ENCODE assay signal across 14 mouse cellular contexts in genomic region chr4:22491813-22492160, GRCm38 (mm10). TPM values are rescaled to one million over a fixed set of nuclear protein-coding genes. Genes with fewer than 3 reads are reported as not detected.
DNase-seq lines count a peak whose midpoint lies in the region; ATAC-seq and TF ChIP-seq lines count a peak whose summit lies in the region.
"Had no signal": no experiment of that assay in that cellular context is flagged by ENCODE, and none has a peak within 500 bp of the region (broad histone marks: within the 10 kb centered on the region; RNA-seq: fewer than 3 reads in every experiment).

No protein-coding gene starts in this region.

- no peaks in the 10 kb centered on the region for H3K36me3 ChIP-seq in forebrain, embryonic 13.5 days (ENCODE audit: poor library complexity, severe bottlenecking)
- H3K36me3 ChIP-seq in limb, embryonic 14.5 days (ENCODE audit: control insufficient read depth, insufficient read depth, low read length), result no peaks in the 10 kb centered on the region

- TF ChIP-seq POLR2A in limb, embryonic 14.5 days (IDR thresholded peaks at IDR 0.05; ENCODE audit: borderline replicate concordance, extremely low read depth, insufficient read depth, insufficient read length), result no peak

- ATAC-seq in forebrain, embryonic 13.5 days, result no peak
- no peak for ATAC-seq in limb, embryonic 14.5 days (ENCODE audit: low FRiP score, low read depth)
- ATAC-seq: intestine, embryonic 16.5 days had no signal

- H3K4me1 ChIP-seq in forebrain, embryonic 13.5 days, result peaks cover 58% of the 10 kb centered on the region
- H3K4me1 ChIP-seq in limb, embryonic 14.5 days (ENCODE audit: control insufficient read depth, insufficient read depth, low read length), result peaks cover 29% of the 10 kb centered on the region

- H3K4me3 ChIP-seq in forebrain, embryonic 13.5 days, result peak overlapping the region; percentile 94
- no peak overlapping the region for H3K4me3 ChIP-seq in limb, embryonic 14.5 days (replicated peaks; ENCODE audit: low read length)

- H3K9me3 ChIP-seq in forebrain, embryonic 13.5 days (replicated peaks), result no peaks in the 10 kb centered on the region
- no peaks in the 10 kb centered on the region for H3K9me3 ChIP-seq in limb, embryonic 14.5 days (ENCODE audit: control insufficient read depth, low read length)

- H3K27me3 ChIP-seq in forebrain, embryonic 13.5 days, result peaks cover 14% of the 10 kb centered on the region
- H3K27me3 ChIP-seq in limb, embryonic 14.5 days (ENCODE audit: control insufficient read depth, insufficient read depth, low read length), result peaks cover 91% of the 10 kb centered on the region

- peak overlapping the region; percentile 97 for H3K4me2 ChIP-seq in forebrain, embryonic 13.5 days
- H3K4me2 ChIP-seq in limb, embryonic 14.5 days (replicated peaks; ENCODE audit: low read depth, low read length, severe bottlenecking), result 0 out of 2 replicates have a peak overlapping the region, but pooled peaks have one; percentile 31

- H3K27ac ChIP-seq in forebrain, embryonic 13.5 days, result peak overlapping the region; percentile 86
- no peak overlapping the region for H3K27ac ChIP-seq in limb, embryonic 14.5 days (replicated peaks; ENCODE audit: low read depth, low read length)

- DNase-seq in left cerebral cortex, postnatal 36 days (ENCODE audit: low spot score in 2 of 2), result peak; percentile 38 to 47
- no peak for DNase-seq in left cerebral cortex, adult 18-20 months (ENCODE audit: low spot score in 2 of 2)
- DNase-seq in limb, embryonic 14.5 days (ENCODE audit: low spot score), result no peak
- DNase-seq in retina, embryonic 14.5 days (ENCODE audit: low spot score), result peak; percentile 45
- DNase-seq in lung, postnatal 36 days, result no peak
- DNase-seq in kidney, postnatal 10 days, result no peak
- DNase-seq in right cerebral cortex, postnatal 25 days, result no peak
- DNase-seq: adrenal gland, postnatal 25 days; liver had no signal

- H3K9ac ChIP-seq in forebrain, embryonic 13.5 days, result peak overlapping the region; percentile 68
- no peak overlapping the region for H3K9ac ChIP-seq in limb, embryonic 14.5 days (ENCODE audit: low read depth, low read length, severe bottlenecking)

- WGBS in forebrain, embryonic 13.5 days, result under 1% methylated on average over 7 of the region's 7 CpGs
- WGBS in limb, embryonic 14.5 days, result 0% methylated on average over 7 of the region's 7 CpGs

- intact Hi-C loops in left cerebral cortex, postnatal 36 days (cut with DNase I), result loop anchor here (10.0 kb wide), 1 partner anchor 433 kb away; no protein-coding TSS in a partner anchor

RNA-seq across cellular contexts. Expression of gene Pou3f2, which starts 3.6 kb away (rescaled TPM):
- 10 to 100 TPM; 27.3 to 28.3 TPM for total RNA-seq in left cerebral cortex, postnatal 36 days (2021)
- total RNA-seq in left cerebral cortex, adult 18-20 months (2021), result 10 to 100 TPM; 23.6 to 29.0 TPM
- 38.3 and 44.0 TPM in 2 replicates for polyA plus RNA-seq in forebrain, embryonic 13.5 days (2015; fragmentation: Nextera tagmentation; extraction: Ambion mirVana)
- 0.31 and 0.46 TPM in 2 replicates for polyA plus RNA-seq in limb, embryonic 14.5 days (2012; rRNA removed)
- polyA plus RNA-seq in limb, embryonic 14.5 days (2014; fragmentation: Nextera tagmentation; extraction: Ambion mirVana), result 0.26 and 0.30 TPM in 2 replicates
- total RNA-seq: common myeloid progenitor, adult 5-6 weeks; gastrocnemius, adult 18-20 months; megakaryocyte progenitor cell, adult 5-6 weeks had no signal
- polyA plus RNA-seq: intestine, embryonic 16.5 days had no signal

Comparison
In these comparisons a context has a peak if more than half of its experiments do, and no peak if none do; other contexts are left out.
1. DNase-seq: peak in left cerebral cortex, postnatal 36 days (2 of 2) and retina, embryonic 14.5 days (single experiment); none in left cerebral cortex, adult 18-20 months (0 of 2), limb, embryonic 14.5 days (single experiment), lung, postnatal 36 days (single experiment), kidney, postnatal 10 days (single experiment) and right cerebral cortex, postnatal 25 days (single experiment).